Mouse (Mus musculus) kidney, embryonic 15.5 days (tissue): ENCODE data around the gene Itpkb. TPM values are rescaled to one million over a fixed set of nuclear protein-coding genes. Genes with fewer than 3 reads are reported as not detected.
"Not testable (repeated sequence)": the region's sequence is repeated elsewhere in the genome, so short reads cannot be mapped to it uniquely, and the experiment has no call there.

Experiments used
- ATAC-seq: fragments of 200-750 bp; cut with Nextera tagmentation; replicated peaks from 2 replicates; pipeline ENCODE4 v1.8.0; 2017; ENCODE audit warnings: moderate TSS enrichment; ENCODE audit not compliant: low FRiP score
- H3K27ac ChIP-seq: fragments of 300-500 bp; sonication (generic); 2 replicates; pipeline ENCODE4 v1.5.1; 2015; ENCODE audit warnings: mild to moderate bottlenecking, inconsistent platforms
- H3K27me3 ChIP-seq: fragments of 300-500 bp; sonication (generic); 2 replicates; pipeline ENCODE4 v1.6.1; 2015; ENCODE audit warnings: inconsistent platforms
- H3K36me3 ChIP-seq: fragments of 300-500 bp; sonication (generic); 2 replicates; pipeline ENCODE4 v1.6.1; 2015; ENCODE audit warnings: inconsistent platforms
- H3K4me1 ChIP-seq: fragments of 300-500 bp; sonication (generic); 2 replicates; pipeline ENCODE4 v1.6.1; 2015; ENCODE audit warnings: inconsistent platforms
- H3K4me2 ChIP-seq: fragments of 300-500 bp; sonication (generic); 2 replicates; pipeline ENCODE4 v1.6.1; 2015; ENCODE audit warnings: moderate library complexity, mild to moderate bottlenecking, inconsistent platforms
- H3K4me3 ChIP-seq: fragments of 300-500 bp; sonication (generic); replicated peaks from 2 replicates; pipeline ENCODE4 v1.5.1; 2015; ENCODE audit warnings: mild to moderate bottlenecking, inconsistent platforms
- H3K9ac ChIP-seq: fragments of 300-500 bp; sonication (generic); 2 replicates; pipeline ENCODE4 v1.6.1; 2015; ENCODE audit warnings: mild to moderate bottlenecking, inconsistent platforms
- H3K9me3 ChIP-seq: fragments of 300-500 bp; sonication (generic); replicated peaks from 2 replicates; pipeline ENCODE4 v1.6.1; 2016; ENCODE audit warnings: inconsistent platforms
- WGBS: fragments of 180-500 bp; shearing (Covaris S2); methylation state at CpG from one replicate; pipeline ENCODE4 v1.1.7; 2015; ENCODE audit warnings: mixed read lengths; 5-methylcytosine and 5-hydroxymethylcytosine counted together
- polyA plus RNA-seq: library from polyadenylated mRNA; unstranded; fragments of >200 nt; fragmentation: Nextera tagmentation; extraction: Ambion mirVana; gene quantifications from 2 replicates; pipeline ENCODE4 v1.2.1, GENCODE M21; 2015

Gene Itpkb
- polyA plus RNA-seq, 1 experiment from 2014 or later: 9.4 TPM

- Histone ChIP-seq H3K36me3 (peaks cover 6% of the 10 kb centered on the region; the same call in 1 of the 2 replicates), H3K4me3 (peak overlapping the region; percentile 51), H3K9ac (peak overlapping the region; percentile 42; the same call in 1 of the 2 replicates), H3K4me2 (peak overlapping the region; percentile 79), H3K27ac (peak overlapping the region; percentile 85), H3K27me3 (no peaks in the 10 kb centered on the region), H3K9me3 (no peaks in the 10 kb centered on the region), H3K4me1 (peaks cover 70% of the 10 kb centered on the region)
- WGBS: 2% methylated on average over 29 of the region's 29 CpGs
- peak; percentile 93 for ATAC-seq
Measured at GRCm38 (mm10) chr1:180365180-180365810, 35.0 kb downstream of the Itpkb start.

GRCm38 (mm10) chr1:180365983-180366811 is 35.9 kb downstream of the Itpkb start:
- Histone ChIP-seq H3K9ac (no peak overlapping the region), H3K4me1 (peaks cover 76% of the 10 kb centered on the region), H3K36me3 (peaks cover 3% of the 10 kb centered on the region; the same call in 1 of the 2 replicates), H3K4me2 (peak overlapping the region; percentile 79), H3K4me3 (no peak overlapping the region), H3K27ac (peak overlapping the region; percentile 85), H3K27me3 (no peaks in the 10 kb centered on the region), H3K9me3 (no peaks in the 10 kb centered on the region)
- WGBS: 56% methylated on average over 18 of the region's 18 CpGs
- no peak for ATAC-seq

GRCm38 (mm10) chr1:180367045-180367619 is 36.8 kb downstream of the Itpkb start:
- Histone ChIP-seq H3K9me3 (no peaks in the 10 kb centered on the region), H3K4me2 (no peak overlapping the region), H3K9ac (no peak overlapping the region), H3K36me3 (no peaks in the 10 kb centered on the region), H3K27me3 (no peaks in the 10 kb centered on the region), H3K4me1 (peaks cover 81% of the 10 kb centered on the region), H3K27ac (peak overlapping the region; percentile 85), H3K4me3 (no peak overlapping the region)
- no peak for ATAC-seq
- 39% methylated on average over 3 of the region's 3 CpGs for whole genome bisulfite sequencing

GRCm38 (mm10) chr1:180367626-180368025 is 37.3 kb downstream of the Itpkb start:
- ATAC-seq: no peak
- Histone ChIP-seq H3K9me3 (no peaks in the 10 kb centered on the region), H3K9ac (no peak overlapping the region), H3K4me1 (peaks cover 76% of the 10 kb centered on the region), H3K4me3 (no peak overlapping the region), H3K27ac (peak overlapping the region; percentile 51; the same call in 1 of the 2 replicates), H3K4me2 (no peak overlapping the region), H3K27me3 (no peaks in the 10 kb centered on the region), H3K36me3 (no peaks in the 10 kb centered on the region)
- 56% methylated on average over 3 of the region's 3 CpGs for WGBS

- H3K4me3 ChIP-seq: no peak overlapping the region
- no peak for ATAC-seq
- H3K4me2 ChIP-seq: no peak overlapping the region
- H3K9me3 ChIP-seq: no peaks in the 10 kb centered on the region
- no peak overlapping the region for H3K27ac ChIP-seq
- no peaks in the 10 kb centered on the region for H3K36me3 ChIP-seq
- WGBS: 74% methylated on average over 7 of the region's 7 CpGs
- no peak overlapping the region for H3K9ac ChIP-seq
- peaks cover 72% of the 10 kb centered on the region for H3K4me1 ChIP-seq
- no peaks in the 10 kb centered on the region for H3K27me3 ChIP-seq
Measured at GRCm38 (mm10) chr1:180368112-180368511, 37.8 kb downstream of the Itpkb start.

- Histone ChIP-seq H3K4me1 (peaks cover 67% of the 10 kb centered on the region), H3K9me3 (no peaks in the 10 kb centered on the region), H3K27me3 (no peaks in the 10 kb centered on the region), H3K4me2 (no peak overlapping the region), H3K9ac (no peak overlapping the region), H3K27ac (0 out of 2 replicates have a peak overlapping the region, but pooled peaks have one; percentile 32), H3K4me3 (no peak overlapping the region), H3K36me3 (no peaks in the 10 kb centered on the region)
- WGBS: 47% methylated on average over 9 of the region's 9 CpGs
- no peak for ATAC-seq
Measured at GRCm38 (mm10) chr1:180368646-180369045, 38.4 kb downstream of the Itpkb start.

- no peak overlapping the region for H3K4me3 ChIP-seq
- H3K9ac ChIP-seq: no peak overlapping the region
- H3K27ac ChIP-seq: no peak overlapping the region
- peaks cover 43% of the 10 kb centered on the region for H3K4me1 ChIP-seq
- H3K9me3 ChIP-seq: no peaks in the 10 kb centered on the region
- no peaks in the 10 kb centered on the region for H3K27me3 ChIP-seq
- H3K4me2 ChIP-seq: no peak overlapping the region
- no peak for ATAC-seq
- no peaks in the 10 kb centered on the region for H3K36me3 ChIP-seq
- WGBS: 59% methylated on average over 10 of the region's 10 CpGs
Measured at GRCm38 (mm10) chr1:180370858-180371652, 40.8 kb downstream of the Itpkb start.

- H3K27ac ChIP-seq, H3K4me2 ChIP-seq, ATAC-seq, H3K9ac ChIP-seq, H3K36me3 ChIP-seq, H3K4me3 ChIP-seq, H3K27me3 ChIP-seq, H3K9me3 ChIP-seq: not testable (repeated sequence)
- peaks cover 33% of the 10 kb centered on the region for H3K4me1 ChIP-seq
- WGBS: 85% methylated on average over 5 of the region's 5 CpGs
Measured at GRCm38 (mm10) chr1:180372258-180372657, 42.0 kb downstream of the Itpkb start.

- no peak overlapping the region for H3K4me2 ChIP-seq
- no peak for ATAC-seq
- no peaks in the 10 kb centered on the region for H3K9me3 ChIP-seq
- no peak overlapping the region for H3K9ac ChIP-seq
- no peaks in the 10 kb centered on the region for H3K27me3 ChIP-seq
- WGBS: 72% methylated on average over 7 of the region's 7 CpGs
- no peaks in the 10 kb centered on the region for H3K36me3 ChIP-seq
- H3K4me3 ChIP-seq: no peak overlapping the region
- no peak overlapping the region for H3K27ac ChIP-seq
- peaks cover 4% of the 10 kb centered on the region for H3K4me1 ChIP-seq
Measured at GRCm38 (mm10) chr1:180376598-180376997, 46.3 kb downstream of the Itpkb start.

GRCm38 (mm10) chr1:180379559-180379958 is 49.3 kb downstream of the Itpkb start:
- 88% methylated on average over 3 of the region's 3 CpGs for WGBS
- ATAC-seq: no peak

GRCm38 (mm10) chr1:180382358-180382757 is 52.1 kb downstream of the Itpkb start:
- H3K27ac ChIP-seq: no peak overlapping the region
- H3K27me3 ChIP-seq: no peaks in the 10 kb centered on the region
- H3K36me3 ChIP-seq: no peaks in the 10 kb centered on the region
- H3K9ac ChIP-seq: no peak overlapping the region
- no peak overlapping the region for H3K4me2 ChIP-seq
- no peak overlapping the region for H3K4me3 ChIP-seq
- 68% methylated on average over 8 of the region's 8 CpGs for WGBS
- no peak for ATAC-seq
- peaks cover 18% of the 10 kb centered on the region for H3K4me1 ChIP-seq
- no peaks in the 10 kb centered on the region for H3K9me3 ChIP-seq

More at GRCm38 (mm10) chr1:180379559-180379958, 49.3 kb downstream of the Itpkb start:
- no peak overlapping the region for H3K27ac ChIP-seq
- no peaks in the 10 kb centered on the region for H3K36me3 ChIP-seq
- H3K4me3 ChIP-seq: no peak overlapping the region
- no peak overlapping the region for H3K4me2 ChIP-seq
- H3K27me3 ChIP-seq: no peaks in the 10 kb centered on the region
- no peak overlapping the region for H3K9ac ChIP-seq
- H3K9me3 ChIP-seq: no peaks in the 10 kb centered on the region
- H3K4me1 ChIP-seq: peaks cover 8% of the 10 kb centered on the region; the same call in 1 of the 2 replicates
